Mouse (Mus musculus): ENCODE measurements around the gene Rest. TPM values are rescaled to one million over a fixed set of nuclear protein-coding genes. Genes with fewer than 3 reads are reported as not detected.

The Rest gene
- polyA plus RNA-seq, 1 experiment, result 7.3 TPM

DNA sequence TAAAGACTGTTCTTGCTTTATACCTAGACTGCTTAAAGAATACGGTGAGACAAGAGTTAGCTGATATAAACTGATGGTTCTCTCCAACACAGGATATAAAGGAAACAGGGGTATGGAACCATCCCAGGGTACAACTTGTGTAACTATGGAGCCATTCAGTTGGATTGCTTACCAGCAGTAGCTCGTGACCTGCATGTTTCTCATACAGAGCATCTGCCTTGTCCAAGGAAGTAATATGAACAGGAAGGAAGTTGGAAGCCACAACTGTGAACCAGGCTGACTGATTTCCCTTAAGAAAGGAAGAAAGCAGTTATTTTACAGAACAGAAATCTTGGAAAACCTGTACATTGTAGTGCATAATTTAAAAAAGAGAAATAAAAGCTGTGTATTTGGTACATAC, 34.2 kb downstream of the Rest start:
- no peak for DNase-seq
- H3K4me1 ChIP-seq (ENCODE audit: control insufficient read depth, insufficient read depth, low read length), result no peaks in the 10 kb centered on the region
- WGBS, result 81% methylated on average over 2 of the region's 2 CpGs
- H3K4me3 ChIP-seq (replicated peaks; ENCODE audit: extremely low read depth, low read depth, low read length), result no peak overlapping the region
- no peak for TF ChIP-seq POLR2A (IDR thresholded peaks at IDR 0.05; ENCODE audit: borderline replicate concordance, extremely low read depth, low read depth, low read length)

DNA sequence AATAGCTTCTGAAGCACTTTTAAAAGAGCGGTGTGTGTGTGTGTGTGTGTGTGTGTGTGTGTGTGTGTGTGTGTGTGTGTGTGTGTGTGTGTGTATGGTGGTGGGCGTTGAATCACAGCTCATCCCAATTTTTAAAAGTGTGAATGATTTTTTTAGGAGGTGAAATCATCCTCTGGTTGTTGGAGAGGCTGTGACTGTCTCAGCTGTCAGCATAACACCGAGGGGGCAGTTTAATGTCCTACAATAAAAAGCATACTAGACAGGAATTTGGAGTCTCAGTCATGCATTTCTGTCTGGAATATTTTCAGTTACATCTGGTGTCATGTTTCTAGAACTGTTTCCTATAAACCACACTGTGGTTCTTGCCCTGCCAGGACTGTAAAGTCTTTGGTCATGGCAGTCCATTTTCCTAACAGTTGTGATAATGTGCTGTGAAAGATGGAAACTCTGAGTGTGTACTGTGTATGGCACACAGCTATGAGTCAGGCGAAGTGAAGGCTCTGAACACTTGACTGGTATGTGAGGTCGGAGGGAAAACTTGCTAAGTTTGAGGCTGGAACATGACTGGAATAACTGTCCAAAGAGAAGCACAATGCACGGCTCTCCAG, 36.1 kb downstream of the Rest start:
- no peak for TF ChIP-seq CTCF (IDR thresholded peaks at IDR 0.05; ENCODE audit: insufficient read depth, low read length)
- no peak for TF ChIP-seq POLR2A (IDR thresholded peaks at IDR 0.05; ENCODE audit: borderline replicate concordance, extremely low read depth, low read depth, low read length)
- Histone ChIP-seq H3K4me1 (ENCODE audit: control insufficient read depth, insufficient read depth, low read length) (no peaks in the 10 kb centered on the region), H3K4me3 (replicated peaks; ENCODE audit: extremely low read depth, low read depth, low read length) (no peak overlapping the region)
- WGBS, result 76% methylated on average over 6 of the region's 6 CpGs
- no peak for DNase-seq

DNA sequence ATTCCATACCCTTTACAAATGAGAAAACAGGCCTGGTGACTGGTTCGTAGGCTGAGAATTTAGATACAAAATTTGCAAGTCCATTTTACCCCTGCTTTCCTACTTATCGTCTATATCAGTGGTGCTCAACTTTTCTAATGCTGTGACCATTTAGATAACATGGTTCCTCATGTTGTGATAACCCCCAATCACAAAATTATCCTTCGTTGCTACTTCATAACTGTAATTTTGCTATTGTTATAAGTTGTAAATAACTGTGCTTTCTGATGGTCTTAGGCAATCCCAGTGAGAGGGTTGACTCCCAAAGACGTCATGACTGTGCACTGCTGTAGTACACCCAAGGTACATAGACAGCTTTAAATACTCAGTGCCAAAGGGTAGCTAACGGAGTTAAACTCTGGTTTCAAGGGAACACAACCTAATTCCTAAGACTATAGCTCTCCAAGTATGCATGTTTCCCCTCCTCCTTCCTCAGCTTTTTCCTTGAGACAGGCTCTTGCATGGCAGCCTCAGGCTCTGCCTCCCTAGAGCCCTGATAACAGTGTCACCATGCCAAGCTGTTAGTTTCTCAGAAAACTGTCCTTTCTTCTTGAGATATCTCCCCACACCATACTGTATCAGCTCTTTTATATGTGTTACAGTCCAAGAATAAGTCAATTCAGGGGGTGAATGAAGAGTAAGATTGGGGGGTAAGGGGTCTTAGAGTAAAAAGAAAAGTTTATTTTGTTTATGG, 42.7 kb downstream of the Rest start:
- TF ChIP-seq POLR2A (IDR thresholded peaks at IDR 0.05; ENCODE audit: borderline replicate concordance, extremely low read depth, low read depth, low read length) (no peak), CTCF (IDR thresholded peaks at IDR 0.05; ENCODE audit: insufficient read depth, low read length) (no peak)
- DNase-seq, result no peak
- Histone ChIP-seq H3K4me1 (ENCODE audit: control insufficient read depth, insufficient read depth, low read length) (peaks cover 8% of the 10 kb centered on the region), H3K4me3 (replicated peaks; ENCODE audit: extremely low read depth, low read depth, low read length) (no peak overlapping the region)
- 84% methylated on average over 5 of the region's 5 CpGs for WGBS

DNA sequence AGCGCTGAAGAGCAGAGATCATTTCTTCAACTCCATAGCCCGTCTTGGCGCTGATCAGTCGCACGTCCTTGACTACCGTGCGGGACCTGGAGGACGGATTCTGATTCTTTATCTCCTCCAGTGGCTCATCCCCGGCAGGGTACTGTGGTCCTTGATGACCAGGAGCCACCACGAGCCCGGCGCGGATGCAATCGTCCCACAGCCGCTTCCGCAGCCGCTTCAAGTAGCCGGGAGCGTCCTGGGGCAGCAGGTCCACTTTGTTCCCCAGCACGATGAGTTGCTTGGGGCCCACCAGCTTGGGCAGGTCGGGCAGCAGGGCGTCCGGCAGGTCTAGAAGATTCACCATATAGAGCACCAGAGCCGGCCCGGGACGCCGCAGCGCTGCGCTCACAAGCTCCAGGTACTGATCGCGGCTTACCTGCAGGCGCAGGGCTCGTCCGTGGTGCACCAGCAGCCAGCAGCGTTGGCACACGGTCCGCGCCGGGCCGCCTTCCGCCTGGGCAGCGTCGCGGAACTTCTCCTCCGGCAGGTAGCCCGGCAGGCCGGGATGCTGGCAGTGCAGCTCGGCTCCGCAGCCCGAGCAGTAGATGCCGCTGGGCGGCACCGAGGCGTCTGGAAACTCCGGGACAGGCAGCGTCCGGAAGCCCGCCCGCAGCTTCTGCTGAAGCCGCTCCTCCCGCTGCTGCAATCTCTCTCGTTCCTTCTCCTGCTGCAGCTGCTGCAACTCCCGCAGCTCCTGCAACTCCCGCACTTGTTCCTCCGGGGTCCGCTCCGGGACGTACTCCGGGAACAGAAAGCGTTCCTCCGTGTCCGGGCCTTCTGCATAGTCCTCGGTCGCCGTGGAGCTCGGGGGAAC, 44.0 kb downstream of the Rest start:
- H3K4me3 ChIP-seq (replicated peaks; ENCODE audit: extremely low read depth, low read depth, low read length), result peak overlapping the region; percentile 90
- WGBS, result 1% methylated on average over 76 of the region's 76 CpGs

DNA sequence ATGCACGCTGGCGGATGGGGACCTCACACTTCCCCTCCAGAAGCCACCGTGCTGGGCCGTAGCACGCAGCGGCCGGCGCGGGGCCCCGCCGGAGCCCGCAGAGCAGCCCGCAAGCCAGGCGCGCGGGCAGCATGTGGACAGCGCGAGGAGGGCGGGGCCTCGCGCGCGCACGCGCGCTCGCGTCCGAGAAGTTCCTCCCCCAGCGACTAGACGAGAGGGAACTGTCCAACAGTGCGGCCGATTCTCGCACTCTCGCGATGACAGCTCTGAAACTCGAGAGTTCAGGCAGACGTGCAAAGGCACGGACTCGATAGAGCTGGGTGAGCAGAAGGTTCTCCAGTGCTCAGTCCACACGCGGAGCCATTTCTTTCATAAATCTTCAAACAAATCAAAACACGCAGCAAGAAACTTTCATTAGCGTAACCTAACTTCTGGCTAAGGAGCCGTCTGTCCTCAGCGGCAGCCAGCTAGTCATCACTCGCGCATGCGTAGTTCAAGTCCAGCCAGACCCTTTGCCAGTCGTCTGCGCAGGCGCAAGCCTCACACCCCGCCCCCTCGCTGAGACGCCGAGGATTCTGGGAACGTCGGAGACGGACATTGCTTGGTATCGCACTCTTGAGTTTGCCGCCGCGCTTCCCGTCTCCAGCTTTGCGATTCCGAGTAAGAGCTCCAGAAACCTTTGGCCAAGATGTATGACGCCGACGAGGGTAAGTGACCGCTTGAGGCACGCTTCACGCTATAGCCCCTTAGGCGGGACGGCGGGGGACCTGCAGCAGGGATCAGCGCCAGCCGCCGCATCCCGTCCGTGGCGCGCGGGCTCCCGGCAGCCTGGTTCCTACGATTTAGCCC, 44.9 kb downstream of the Rest start, which contains the start of the genes Noa1 and Polr2b:
Gene Noa1 (minus strand): TSS at position 161 of the 849 bp plus-strand sequence.
Gene Polr2b (plus strand): TSS at position 224 of the 849 bp plus-strand sequence.
- peak within 1 kb of the TSS; percentile 90 for H3K4me3 ChIP-seq (replicated peaks; ENCODE audit: extremely low read depth, low read depth, low read length)
- TF ChIP-seq CTCF (IDR thresholded peaks at IDR 0.05; ENCODE audit: insufficient read depth, low read length) (no peak), POLR2A (IDR thresholded peaks at IDR 0.05; ENCODE audit: borderline replicate concordance, extremely low read depth, low read depth, low read length) (peak; percentile 82)
- WGBS, result under 1% methylated on average over 85 of the region's 85 CpGs
- DNase-seq, result peak; percentile 99
- H3K4me1 ChIP-seq (ENCODE audit: control insufficient read depth, insufficient read depth, low read length), result peaks cover 8% of the 10 kb centered on the region

More for the DNA sequence above, 44.0 kb downstream of the Rest start:
- H3K4me1 ChIP-seq (ENCODE audit: control insufficient read depth, insufficient read depth, low read length), result peaks cover 8% of the 10 kb centered on the region
- TF ChIP-seq CTCF (IDR thresholded peaks at IDR 0.05; ENCODE audit: insufficient read depth, low read length), result no peak
- no peak for TF ChIP-seq POLR2A (IDR thresholded peaks at IDR 0.05; ENCODE audit: borderline replicate concordance, extremely low read depth, low read depth, low read length)
- no peak for DNase-seq

DNA sequence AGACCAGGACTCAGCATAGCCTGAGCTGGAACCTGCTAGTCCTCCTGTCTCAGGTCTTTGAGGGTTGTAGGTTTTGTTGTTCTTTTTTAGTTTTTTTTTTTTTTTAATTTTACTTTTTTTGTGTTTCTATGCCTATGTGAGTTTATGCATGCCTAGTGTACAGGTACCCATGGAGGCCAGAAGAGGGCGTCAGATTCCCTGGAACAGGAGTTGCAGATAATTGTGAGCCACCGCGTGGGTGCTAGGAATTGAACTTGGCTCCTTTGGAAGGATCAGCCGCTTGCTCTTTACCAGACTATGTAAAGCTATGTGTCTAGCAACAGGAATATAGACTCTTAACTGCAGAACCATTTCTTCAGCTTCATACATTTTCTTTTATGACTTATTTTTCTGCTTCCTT, 48.9 kb downstream of the Rest start:
- no peak overlapping the region for H3K4me3 ChIP-seq (replicated peaks; ENCODE audit: extremely low read depth, low read depth, low read length)
- peaks cover 3% of the 10 kb centered on the region for H3K4me1 ChIP-seq (ENCODE audit: control insufficient read depth, insufficient read depth, low read length)
- 97% methylated on average over 4 of the region's 4 CpGs for WGBS
- no peak for DNase-seq
- TF ChIP-seq CTCF (IDR thresholded peaks at IDR 0.05; ENCODE audit: insufficient read depth, low read length) (no peak), POLR2A (IDR thresholded peaks at IDR 0.05; ENCODE audit: borderline replicate concordance, extremely low read depth, low read depth, low read length) (no peak)

DNA sequence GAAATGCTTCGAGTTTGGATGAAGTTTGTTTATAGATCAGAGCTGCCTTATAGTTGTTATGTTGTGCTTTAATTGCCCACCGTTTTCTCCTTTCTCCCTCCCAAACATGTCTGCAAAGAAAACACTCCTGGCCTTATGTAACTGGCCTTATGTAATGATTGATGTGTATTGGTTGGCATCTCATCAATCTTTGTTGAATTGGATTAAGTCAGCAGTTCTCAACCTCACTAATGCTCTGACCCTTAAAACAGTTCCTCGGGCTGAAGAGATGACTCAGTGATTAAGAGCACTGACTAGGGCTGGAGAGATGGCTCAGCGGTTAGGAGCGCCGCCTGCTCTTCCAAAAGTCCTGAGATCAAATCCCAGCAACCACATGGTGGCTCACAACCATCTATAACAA, 49.7 kb downstream of the Rest start:
- no peak overlapping the region for H3K4me3 ChIP-seq (replicated peaks; ENCODE audit: extremely low read depth, low read depth, low read length)
- WGBS, result 79% methylated on average over 6 of the region's 6 CpGs
- H3K4me1 ChIP-seq (ENCODE audit: control insufficient read depth, insufficient read depth, low read length), result peaks cover 3% of the 10 kb centered on the region
- DNase-seq, result no peak
- no peak for TF ChIP-seq CTCF (IDR thresholded peaks at IDR 0.05; ENCODE audit: insufficient read depth, low read length)
- TF ChIP-seq POLR2A (IDR thresholded peaks at IDR 0.05; ENCODE audit: borderline replicate concordance, extremely low read depth, low read depth, low read length), result no peak

DNA sequence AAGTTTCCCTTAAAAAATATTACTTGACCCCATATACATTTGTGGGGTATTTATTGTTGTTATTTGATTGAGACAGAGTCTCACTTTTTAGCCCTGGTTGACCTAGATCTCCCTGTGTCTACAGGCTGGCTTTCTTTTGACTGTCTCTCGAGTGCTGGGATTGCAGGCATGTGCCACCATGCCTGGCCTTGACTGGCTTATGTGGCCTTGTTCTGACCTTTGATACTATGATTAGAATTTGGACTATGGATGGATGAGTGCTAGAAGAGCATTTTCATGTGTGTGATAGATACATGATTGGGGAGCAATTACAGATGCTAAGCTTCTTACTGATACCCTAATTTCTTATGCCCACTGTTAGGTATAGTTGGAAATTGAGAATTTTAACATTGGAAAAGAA, 59.6 kb downstream of the Rest start:
- no peak for DNase-seq
- 77% methylated on average over 1 of the region's 1 CpGs for WGBS
- H3K4me3 ChIP-seq (replicated peaks; ENCODE audit: extremely low read depth, low read depth, low read length), result no peak overlapping the region
- TF ChIP-seq POLR2A (IDR thresholded peaks at IDR 0.05; ENCODE audit: borderline replicate concordance, extremely low read depth, low read depth, low read length) (no peak), CTCF (IDR thresholded peaks at IDR 0.05; ENCODE audit: insufficient read depth, low read length) (no peak)
- H3K4me1 ChIP-seq (ENCODE audit: control insufficient read depth, insufficient read depth, low read length), result no peaks in the 10 kb centered on the region

DNA sequence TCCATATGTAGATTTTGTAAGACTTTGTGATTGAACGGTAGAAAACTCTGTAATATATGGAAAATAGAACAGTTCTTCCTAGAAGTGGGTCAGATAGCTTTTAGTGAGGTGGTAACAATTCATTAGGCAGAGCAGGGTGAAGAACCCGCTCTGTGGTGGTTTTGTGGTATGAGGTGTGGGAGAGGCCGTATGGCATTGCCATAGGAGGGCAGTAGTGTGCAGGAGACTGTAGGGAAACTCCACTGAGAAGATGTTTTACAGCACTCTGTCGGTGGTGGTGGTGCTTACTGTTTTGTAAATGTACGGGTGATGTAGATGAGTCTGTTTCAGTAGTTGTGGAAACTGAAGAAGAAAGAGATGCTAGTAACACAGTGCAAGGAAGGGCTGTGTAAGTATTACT, 64.9 kb downstream of the Rest start:
- Histone ChIP-seq H3K4me3 (replicated peaks; ENCODE audit: extremely low read depth, low read depth, low read length) (no peak overlapping the region), H3K4me1 (ENCODE audit: control insufficient read depth, insufficient read depth, low read length) (no peaks in the 10 kb centered on the region)
- no peak for DNase-seq
- TF ChIP-seq CTCF (IDR thresholded peaks at IDR 0.05; ENCODE audit: insufficient read depth, low read length) (no peak), POLR2A (IDR thresholded peaks at IDR 0.05; ENCODE audit: borderline replicate concordance, extremely low read depth, low read depth, low read length) (no peak)
- WGBS, result 76% methylated on average over 5 of the region's 5 CpGs

Other genes starting within 250 kb of the Rest start
- 0.18 and 0.65 TPM in 2 replicates for gene Thegl, start 249.5 kb upstream of the Rest start, polyA plus RNA-seq (2012; rRNA removed)
- 592 and 698 TPM in 2 replicates for gene Hopx, start 150.4 kb upstream of the Rest start, polyA plus RNA-seq (2012; rRNA removed)
- gene Spink2, start 54.0 kb upstream of the Rest start, polyA plus RNA-seq (2012; rRNA removed), result 2.4 and 3.5 TPM in 2 replicates
- 8.0 and 9.6 TPM in 2 replicates for gene Noa1, start 44.6 kb downstream of the Rest start, polyA plus RNA-seq (2012; rRNA removed)
- gene Polr2b, start 44.7 kb downstream of the Rest start, polyA plus RNA-seq (2012; rRNA removed), result 18.2 and 18.6 TPM in 2 replicates
- 2,523 and 4,787 TPM in 2 replicates for gene Igfbp7, start 142.6 kb downstream of the Rest start, polyA plus RNA-seq (2012; rRNA removed)